Mouse (Mus musculus) small intestine, adult 2 months (tissue): ENCODE data around the gene Foxn2. TPM values are rescaled to one million over a fixed set of nuclear protein-coding genes. Genes with fewer than 3 reads are reported as not detected.
A peak's percentile ranks its signal among the peaks of the same experiment; 100 is the strongest.
"Not testable (repeated sequence)": the region's sequence is repeated elsewhere in the genome, so short reads cannot be mapped to it uniquely, and the experiment has no call there.

Experiments used
- H3K27ac ChIP-seq: fragments of 200-500 bp; 2 replicates; pipeline ENCODE4 v1.5.1; 2012; ENCODE audit warnings: low read depth, low read length, control low read depth, inconsistent platforms; ENCODE audit not compliant: insufficient read depth
- H3K27me3 ChIP-seq: fragments of 200-500 bp; 2 replicates; pipeline ENCODE4 v1.6.1; 2012; ENCODE audit warnings: mild to moderate bottlenecking, moderate library complexity, low read length, inconsistent platforms; ENCODE audit not compliant: control insufficient read depth, insufficient read depth
- H3K36me3 ChIP-seq: fragments of 200-500 bp; 2 replicates; pipeline ENCODE4 v1.6.1; 2012; ENCODE audit warnings: mild to moderate bottlenecking, low read length, control low read depth, inconsistent platforms; ENCODE audit not compliant: control insufficient read depth, insufficient read depth
- H3K4me1 ChIP-seq: fragments of 200-500 bp; 2 replicates; pipeline ENCODE4 v1.6.1; 2012; ENCODE audit warnings: low read length, inconsistent platforms, mixed read lengths; ENCODE audit not compliant: control insufficient read depth, insufficient read depth, insufficient read length
- H3K4me3 ChIP-seq: fragments of 200-500 bp; 2 replicates; pipeline ENCODE4 v1.5.1; 2012; ENCODE audit warnings: low read depth, mild to moderate bottlenecking, control low read depth, inconsistent platforms, low read length, moderate library complexity
- CTCF ChIP-seq: fragments of 200-500 bp; IDR thresholded peaks from 2 replicates; pipeline ENCODE4 v1.5.1; 2012; ENCODE audit warnings: low read depth, mild to moderate bottlenecking, control low read depth, inconsistent platforms, low read length, moderate library complexity, mixed read lengths; ENCODE audit not compliant: insufficient replicate concordance, insufficient read length; ENCODE audit errors: extremely low read depth
- POLR2A ChIP-seq: fragments of 200-500 bp; IDR thresholded peaks from 2 replicates; pipeline ENCODE4 v1.6.1; 2012; ENCODE audit warnings: low read depth, mild to moderate bottlenecking, control low read depth, inconsistent platforms, low read length, moderate library complexity
- WGBS: fragments of 180-500 bp; shearing (Covaris S2); methylation state at CpG from one replicate; pipeline ENCODE4 v1.1.7; 2018; 5-methylcytosine and 5-hydroxymethylcytosine counted together
- polyA plus RNA-seq: library from polyadenylated mRNA; depleted of rRNA; stranded (reverse); fragments of >200 nt; gene quantifications from 2 replicates; pipeline ENCODE4 v1.2.3, GENCODE M21; 2012

Foxn2 gene
- polyA plus RNA-seq, 1 experiment: 2.5 TPM

DNA sequence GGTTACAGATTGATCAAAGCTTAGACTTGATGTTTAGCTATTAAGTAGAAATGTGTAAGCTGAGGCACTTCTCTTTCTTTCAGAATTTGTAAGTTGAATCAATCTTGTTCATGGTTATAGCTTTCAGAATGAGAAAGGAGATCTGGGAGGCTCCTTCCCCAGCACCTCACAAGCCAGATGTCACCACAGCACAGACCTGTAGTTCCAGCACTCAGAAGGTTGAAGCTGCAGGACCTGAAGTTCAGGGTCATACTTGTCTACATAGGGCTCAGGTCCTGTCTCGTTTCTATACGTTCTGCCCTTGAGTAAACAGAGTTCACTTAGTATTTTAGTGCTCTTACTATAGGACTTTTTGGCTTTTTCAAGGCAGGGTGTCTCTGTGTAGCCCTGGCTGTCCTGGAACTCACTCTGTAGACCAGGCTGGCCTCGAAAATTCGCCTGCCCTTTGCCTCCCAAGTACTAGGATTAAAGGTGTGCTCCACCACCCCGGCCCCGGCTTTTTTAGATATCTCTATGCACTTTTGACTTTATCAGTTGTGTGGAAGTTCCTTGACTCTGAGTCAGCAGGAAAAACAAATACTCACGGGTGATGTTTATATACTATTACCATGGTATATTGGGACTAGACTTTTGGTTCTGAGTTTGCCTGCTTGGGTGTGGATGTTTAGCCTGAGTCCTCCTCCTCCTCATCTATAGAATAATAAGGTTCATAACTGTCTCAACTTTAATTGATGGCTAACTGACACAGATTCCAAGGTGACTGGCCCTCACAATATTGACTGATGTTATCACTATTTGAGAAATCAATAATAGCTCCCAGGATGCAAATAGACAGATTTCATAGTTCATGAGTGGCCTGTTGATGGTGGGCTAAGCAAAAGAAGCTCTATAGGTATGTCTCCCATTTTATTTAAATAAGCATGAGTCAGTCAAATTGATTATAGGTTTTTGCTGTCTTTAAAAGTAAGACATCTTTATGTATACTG, 19.7 kb downstream of the Foxn2 start:
- TF ChIP-seq POLR2A (no peak), CTCF (no peak)
- H3K27ac ChIP-seq: peak overlapping the region; percentile 81
- H3K4me1 ChIP-seq: peaks cover 11% of the 10 kb centered on the region; the same call in 1 of the 2 replicates
- H3K36me3 ChIP-seq: peaks cover 9% of the 10 kb centered on the region
- H3K4me3 ChIP-seq: no peak overlapping the region
- H3K27me3 ChIP-seq: no peaks in the 10 kb centered on the region
- 21% methylated on average over 7 of the region's 7 CpGs for WGBS

DNA sequence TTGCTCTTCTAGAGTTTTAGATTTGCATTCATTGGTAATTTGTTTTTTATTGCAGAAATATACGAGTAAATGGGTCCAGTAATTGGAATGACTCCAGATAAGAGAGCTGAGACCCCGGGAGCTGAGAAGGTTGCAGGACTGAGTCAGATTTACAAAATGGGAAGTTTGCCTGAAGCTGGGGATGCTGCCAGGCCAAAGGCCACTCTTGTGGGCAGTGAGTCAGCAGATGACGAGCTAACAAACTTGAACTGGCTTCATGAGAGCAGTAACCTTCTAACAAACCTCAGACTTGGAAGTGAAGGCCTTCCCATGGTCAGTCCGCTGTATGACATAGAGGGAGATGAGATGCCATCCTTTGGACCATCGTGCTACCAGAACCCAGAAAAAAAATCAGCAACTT, 22.1 kb downstream of the Foxn2 start:
- Histone ChIP-seq H3K27ac (peak overlapping the region; percentile 67; the same call in 1 of the 2 replicates), H3K4me1 (peaks cover 11% of the 10 kb centered on the region; the same call in 1 of the 2 replicates), H3K27me3 (no peaks in the 10 kb centered on the region), H3K4me3 (no peak overlapping the region), H3K36me3 (peaks cover 10% of the 10 kb centered on the region)
- TF ChIP-seq POLR2A (no peak), CTCF (no peak)
- WGBS: 20% methylated on average over 5 of the region's 5 CpGs

DNA sequence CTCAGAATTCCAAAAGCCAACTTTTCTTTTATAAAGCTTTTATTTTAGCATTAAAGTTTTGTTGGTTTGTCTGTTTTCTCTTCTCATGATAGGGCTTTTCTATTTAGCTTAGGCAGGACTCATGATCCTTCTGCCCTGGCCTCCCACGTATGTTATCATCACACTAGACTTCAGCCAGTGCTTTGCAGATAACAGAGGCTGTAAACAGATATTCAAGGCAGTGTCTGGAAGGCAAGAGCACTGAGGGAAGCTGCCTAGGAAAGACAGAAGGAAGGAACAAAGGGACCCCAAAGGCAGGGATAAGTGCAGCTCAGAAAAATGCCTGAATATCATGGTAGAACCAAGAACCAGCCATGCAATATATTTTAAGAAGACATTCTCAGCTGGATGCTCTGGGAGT, 26.1 kb downstream of the Foxn2 start:
- H3K27me3 ChIP-seq: no peaks in the 10 kb centered on the region
- no peak overlapping the region for H3K27ac ChIP-seq
- WGBS: 19% methylated on average over 1 of the region's 1 CpGs

DNA sequence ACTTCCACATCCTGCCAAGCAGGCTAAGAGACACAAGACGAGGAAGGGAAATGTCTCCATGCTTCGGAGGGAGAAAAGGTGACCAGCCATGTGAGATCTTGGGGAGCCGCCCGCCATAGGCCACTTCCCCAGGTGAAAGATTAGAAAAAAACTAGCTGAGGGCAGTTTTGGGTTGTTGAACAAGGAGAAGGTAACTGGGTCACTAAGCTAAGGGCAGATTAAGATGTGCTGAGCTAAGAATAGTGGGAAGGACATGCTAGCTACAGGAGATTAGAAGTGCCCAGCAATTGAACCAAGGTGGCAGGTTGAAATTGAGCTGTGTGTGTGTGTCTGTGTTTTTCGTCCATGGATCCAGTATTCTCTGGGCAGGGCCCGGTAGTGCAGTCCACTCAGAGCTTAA, 27.2 kb downstream of the Foxn2 start:
- WGBS: 91% methylated on average over 6 of the region's 6 CpGs
- Histone ChIP-seq H3K4me1 (peaks cover 7% of the 10 kb centered on the region; the same call in 1 of the 2 replicates), H3K27me3 (no peaks in the 10 kb centered on the region), H3K27ac (no peak overlapping the region), H3K4me3 (no peak overlapping the region), H3K36me3 (peaks cover 25% of the 10 kb centered on the region)
- TF ChIP-seq CTCF: no peak
- no peak for TF ChIP-seq POLR2A

More for the DNA sequence above, 26.1 kb downstream of the Foxn2 start:
- Histone ChIP-seq H3K4me3 (no peak overlapping the region), H3K36me3 (peaks cover 22% of the 10 kb centered on the region), H3K4me1 (peaks cover 7% of the 10 kb centered on the region; the same call in 1 of the 2 replicates)
- no peak for TF ChIP-seq POLR2A
- TF ChIP-seq CTCF: no peak

DNA sequence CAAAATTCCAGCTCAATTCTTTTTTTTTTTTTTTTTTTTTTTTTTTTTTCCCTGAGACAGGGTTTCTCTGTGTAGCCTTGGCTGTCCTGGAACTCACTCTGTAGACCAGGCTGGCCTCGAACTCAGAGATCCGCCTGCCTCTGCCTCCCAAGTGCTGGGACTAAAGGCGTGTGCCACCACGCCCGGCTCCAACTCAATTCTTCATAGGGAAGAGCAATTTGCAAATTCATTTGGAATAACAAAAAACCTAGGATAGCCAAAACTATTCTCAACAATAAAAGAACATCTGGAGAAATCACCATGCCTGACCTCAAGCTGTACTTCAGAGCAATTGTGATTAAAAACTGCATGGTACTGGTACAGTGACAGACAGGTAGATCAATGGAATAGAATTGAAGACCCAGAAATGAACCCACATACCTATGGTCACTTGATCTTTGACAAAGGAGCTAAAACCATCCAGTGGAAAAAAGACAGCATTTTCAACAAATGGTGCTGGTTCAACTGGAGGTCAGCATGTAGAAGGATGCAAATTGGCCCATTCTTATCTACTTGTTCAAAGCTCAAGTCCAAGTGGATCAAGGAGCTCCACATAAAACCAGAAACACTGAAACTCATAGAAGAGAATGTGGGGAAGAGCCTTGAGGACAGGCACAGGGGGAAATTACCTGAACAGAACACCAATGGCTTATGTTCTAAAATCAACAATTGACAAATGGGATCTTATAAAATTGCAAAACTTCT, 28.3 kb downstream of the Foxn2 start:
- peaks cover 17% of the 10 kb centered on the region for H3K36me3 ChIP-seq
- not testable (repeated sequence) for H3K27me3 ChIP-seq, H3K27ac ChIP-seq, H3K4me3 ChIP-seq, H3K4me1 ChIP-seq
- WGBS: 94% methylated on average over 5 of the region's 5 CpGs

DNA sequence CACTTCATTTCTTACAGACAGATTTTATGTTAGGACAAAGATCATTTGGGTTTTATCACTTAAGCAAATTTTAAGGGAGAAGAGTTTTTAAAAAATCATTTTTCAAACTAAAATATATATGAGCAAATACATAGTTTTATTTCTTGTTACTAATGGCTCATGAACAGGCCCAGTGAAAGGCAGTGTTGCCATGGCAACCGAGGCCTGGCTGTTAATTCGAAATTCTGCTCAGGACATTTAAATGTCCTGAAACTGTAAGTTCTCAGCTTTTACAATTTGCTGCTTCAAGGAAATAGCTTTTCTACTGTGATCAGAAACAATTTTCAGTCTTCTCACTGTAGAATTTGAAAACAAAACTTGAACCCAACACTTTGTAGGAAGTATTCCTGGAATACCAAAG, 33.3 kb downstream of the Foxn2 start:
- 0 out of 2 replicates have a peak, but pooled peaks cover 3% of the 10 kb centered on the region for H3K4me1 ChIP-seq
- H3K27ac ChIP-seq: no peak overlapping the region
- H3K4me3 ChIP-seq: no peak overlapping the region
- TF ChIP-seq CTCF: no peak
- no peak for TF ChIP-seq POLR2A
- peaks cover 21% of the 10 kb centered on the region for H3K36me3 ChIP-seq
- H3K27me3 ChIP-seq: no peaks in the 10 kb centered on the region
- WGBS: 62% methylated on average over 2 of the region's 2 CpGs

DNA sequence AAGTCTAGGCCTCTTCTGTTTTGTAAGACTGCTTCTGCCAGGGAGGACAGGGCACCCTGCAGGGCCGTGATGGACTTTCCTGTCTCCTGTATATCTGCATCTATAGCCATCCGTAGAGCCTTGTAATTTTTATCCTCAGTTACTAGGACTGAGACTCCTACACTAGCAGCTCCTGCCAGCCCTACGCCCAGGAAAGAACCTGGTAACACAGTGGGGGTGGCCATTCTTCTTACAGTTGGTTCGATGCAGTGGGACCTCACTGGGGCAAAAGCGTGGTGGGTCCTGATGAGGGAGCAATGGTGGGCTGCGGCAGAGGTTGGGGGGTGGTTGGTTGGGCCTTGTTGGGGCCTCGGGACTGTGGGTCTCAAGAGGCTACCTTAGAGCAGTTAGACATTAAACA, 36.7 kb downstream of the Foxn2 start:
- Histone ChIP-seq H3K27ac (no peak overlapping the region), H3K4me1 (0 out of 2 replicates have a peak, but pooled peaks cover 3% of the 10 kb centered on the region), H3K36me3 (peaks cover 15% of the 10 kb centered on the region; the same call in 1 of the 2 replicates), H3K4me3 (no peak overlapping the region), H3K27me3 (no peaks in the 10 kb centered on the region)
- TF ChIP-seq POLR2A: no peak
- WGBS: 94% methylated on average over 7 of the region's 7 CpGs
